Mouse (Mus musculus): ENCODE data around the gene Tead2.

DNA sequence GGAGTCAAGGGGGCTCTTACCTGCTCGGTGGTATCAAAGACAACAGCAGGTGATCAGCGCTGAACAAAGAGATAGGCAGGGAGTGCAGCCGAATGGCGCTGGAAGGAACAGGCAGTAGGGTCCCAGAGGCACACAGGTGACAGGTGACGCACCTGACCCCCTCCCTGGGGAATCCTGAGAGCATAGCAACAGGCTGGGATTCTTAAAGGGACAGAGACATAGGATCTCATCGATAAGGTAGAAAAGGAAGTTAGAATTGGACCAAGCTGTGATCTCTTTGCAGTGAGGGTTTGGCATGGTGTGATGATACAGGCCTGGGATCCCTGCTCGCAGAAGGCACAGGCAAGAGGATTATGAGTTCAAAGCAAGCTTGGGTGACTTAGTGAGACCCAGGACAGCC, 36.1 kb upstream of the Tead2 start, which contains the start of gene Gfy:
- TF ChIP-seq CTCF (IDR thresholded peaks at IDR 0.05; ENCODE audit: borderline replicate concordance, insufficient read depth, low read depth, low read length) (no peak), POLR2A (IDR thresholded peaks at IDR 0.05; ENCODE audit: borderline replicate concordance, insufficient read depth, low read length) (no peak)
